17 mouse cellular contexts compared by ENCODE assay signal in the genomic region with DNA sequence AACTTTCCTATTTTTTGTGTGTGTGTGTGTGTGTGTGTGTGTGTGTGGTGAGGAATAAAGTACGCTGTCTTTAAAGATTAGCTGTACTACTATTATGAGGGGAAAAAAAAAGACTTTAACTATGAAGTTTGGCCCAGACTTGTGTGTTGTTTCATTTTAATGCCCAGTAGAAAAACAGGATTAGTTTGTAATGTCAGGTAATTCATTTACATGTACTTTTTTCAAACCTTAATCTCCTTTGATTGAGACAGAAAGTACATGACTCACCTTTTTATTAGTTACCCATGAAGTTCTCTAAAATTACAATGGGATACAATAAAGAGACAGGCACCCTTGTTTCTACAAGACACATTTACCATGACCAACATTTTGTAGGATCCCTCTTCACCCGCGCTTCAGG.
"Had no signal": no experiment of that assay in that cellular context is flagged by ENCODE, and none has a peak within 500 bp of the region (broad histone marks: within the 10 kb centered on the region; RNA-seq: fewer than 3 reads in every experiment).

No protein-coding gene starts in this region.

- H3K27ac ChIP-seq: lung, embryonic 15.5 days; macrophage; midbrain, embryonic 13.5 days; midbrain, embryonic 15.5 days; neural tube, embryonic 12.5 days; stomach, embryonic 15.5 days had no signal

- DNase-seq: liver, postnatal 0 days; lung, adult 2 months; lung, postnatal 14 days; lung, postnatal 36 days; right cerebral cortex, postnatal 14 days; thymus, adult 2 months; thymus, postnatal 25 days; thymus, postnatal 4 days had no signal

- H3K36me3 ChIP-seq: lung, embryonic 15.5 days; midbrain, embryonic 15.5 days; neural tube, embryonic 12.5 days; stomach, embryonic 15.5 days had no signal

- H3K9ac ChIP-seq: liver, postnatal 0 days; lung, embryonic 15.5 days; midbrain, embryonic 13.5 days; midbrain, embryonic 15.5 days; neural tube, embryonic 12.5 days; stomach, embryonic 15.5 days had no signal

- H3K4me1 ChIP-seq: lung, embryonic 15.5 days; megakaryocyte, embryonic 14.5 days; midbrain, embryonic 15.5 days; neural tube, embryonic 12.5 days; stomach, embryonic 15.5 days had no signal

- H3K9me3 ChIP-seq: lung, embryonic 15.5 days; midbrain, embryonic 13.5 days; midbrain, embryonic 15.5 days; neural tube, embryonic 12.5 days; stomach, embryonic 15.5 days had no signal

- H3K4me2 ChIP-seq: lung, embryonic 15.5 days; midbrain, embryonic 11.5 days; midbrain, embryonic 13.5 days; midbrain, embryonic 15.5 days; neural tube, embryonic 12.5 days; stomach, embryonic 15.5 days had no signal

- H3K27me3 ChIP-seq: lung, embryonic 15.5 days; midbrain, embryonic 13.5 days; midbrain, embryonic 15.5 days; neural tube, embryonic 12.5 days; stomach, embryonic 15.5 days had no signal

- ATAC-seq: liver, postnatal 0 days; lung, postnatal 0 days; midbrain, embryonic 13.5 days; midbrain, embryonic 15.5 days had no signal

- H3K4me3 ChIP-seq: lung, embryonic 15.5 days; megakaryocyte, embryonic 14.5 days; midbrain, embryonic 13.5 days; midbrain, embryonic 15.5 days; neural tube, embryonic 12.5 days; stomach, embryonic 15.5 days had no signal
